Mouse (Mus musculus) small intestine, adult 2 months (tissue): ENCODE measurements around the gene Cd22.

Source experiments
- CTCF ChIP-seq: fragments of 200-500 bp; IDR thresholded peaks from 2 replicates; pipeline ENCODE4 v1.5.1; 2012; ENCODE audit warnings: low read depth, mild to moderate bottlenecking, control low read depth, inconsistent platforms, low read length, moderate library complexity, mixed read lengths; ENCODE audit not compliant: insufficient replicate concordance, insufficient read length; ENCODE audit errors: extremely low read depth
- POLR2A ChIP-seq: fragments of 200-500 bp; IDR thresholded peaks from 2 replicates; pipeline ENCODE4 v1.6.1; 2012; ENCODE audit warnings: low read depth, mild to moderate bottlenecking, control low read depth, inconsistent platforms, low read length, moderate library complexity

DNA sequence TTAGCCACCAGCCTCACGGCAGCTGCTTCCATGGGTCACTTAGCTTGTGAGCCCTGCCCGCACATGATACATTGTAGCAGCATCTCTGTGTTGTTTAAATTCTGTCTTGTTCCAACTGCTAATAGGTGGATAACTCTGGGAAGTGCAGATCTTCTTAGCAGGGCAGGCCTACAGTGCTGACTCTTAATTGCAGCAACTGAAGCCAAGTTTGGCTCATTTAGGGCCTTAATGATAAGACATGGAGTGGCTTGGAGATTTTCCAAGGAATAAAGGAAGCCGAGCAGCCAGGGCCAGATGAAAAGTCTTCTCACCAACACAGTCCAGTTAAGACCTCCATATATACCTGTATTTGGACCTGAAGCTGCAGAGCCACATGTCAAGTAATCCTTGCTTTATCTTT lies 39.8 kb downstream of the Cd22 start:
- TF ChIP-seq POLR2A (no peak), CTCF (no peak)
